Mouse (Mus musculus) CH12.LX (cell line): ENCODE measurements at regions not wholly inside any gene's neighbourhood (a gene's known extent, or its start where the extent isn't known, plus 50 kb on each side); places are given as distances from the start of the nearest gene placed in this dataset.

Experiments used
- DNase-seq: peaks from one replicate; pipeline ENCODE4 v3.0.0-alpha.2; 2013; ENCODE audit errors: extremely low read depth
- H3K27ac ChIP-seq: 2 replicates; pipeline ENCODE4 v1.5.1; 2012; ENCODE audit warnings: low read depth, mild to moderate bottlenecking, control low read depth, moderate library complexity; ENCODE audit not compliant: insufficient read depth
- H3K27me3 ChIP-seq: replicated peaks from 2 replicates; pipeline ENCODE3; 2012; ENCODE audit warnings: inconsistent platforms
- H3K36me3 ChIP-seq, 2 experiments: replicated peaks in 1 of 2; 2 replicates each; pipeline versions ENCODE3 to v1.6.1; 2012; ENCODE audit warnings: inconsistent platforms in 1 of 2, low read length in 1 of 2, mild to moderate bottlenecking in 1 of 2, mixed read lengths in 1 of 2, moderate library complexity in 1 of 2; ENCODE audit not compliant: control insufficient read depth in 1 of 2, insufficient read depth in 1 of 2
- H3K4me1 ChIP-seq, 2 experiments: 2 replicates each; pipeline ENCODE4 v1.6.1; 2012; ENCODE audit warnings: inconsistent platforms in 1 of 2, moderate library complexity in 1 of 2; ENCODE audit not compliant: insufficient read depth in 2 of 2, control insufficient read depth in 1 of 2
- H3K4me2 ChIP-seq: 2 replicates; pipeline ENCODE4 v1.6.1; 2012; ENCODE audit warnings: low read depth, mild to moderate bottlenecking, control low read depth; ENCODE audit not compliant: poor library complexity, insufficient read depth, severe bottlenecking
- H3K4me3 ChIP-seq, 3 experiments: fragments of 150-350 bp in 1 of 3; sonication (generic) in 1 of 3; replicated peaks in 1 of 3; 2 replicates each; pipeline versions ENCODE3 to v1.5.1; 2011 to 2012; ENCODE audit warnings: low read depth in 2 of 3, low read length in 2 of 3, mild to moderate bottlenecking in 2 of 3, moderate library complexity in 2 of 3, control low read depth in 1 of 3, improper control_type of control experiment in 1 of 3, inconsistent platforms in 1 of 3, mixed read lengths in 1 of 3; ENCODE audit not compliant: poor library complexity in 1 of 3
- H3K79me2 ChIP-seq: replicated peaks from 2 replicates; pipeline ENCODE4 v1.6.1; 2012; ENCODE audit warnings: mild to moderate bottlenecking, moderate library complexity; ENCODE audit not compliant: control insufficient read depth, poor library complexity, insufficient read depth, severe bottlenecking; ENCODE audit errors: extremely low read depth
- H3K9ac ChIP-seq: 2 replicates; pipeline ENCODE4 v1.6.1; 2012; ENCODE audit warnings: low read depth, mild to moderate bottlenecking, control low read depth, moderate library complexity; ENCODE audit not compliant: insufficient read depth
- H3K9me3 ChIP-seq: replicated peaks from 2 replicates; pipeline ENCODE3; 2012; ENCODE audit warnings: low read length, inconsistent platforms, mixed read lengths
- CHD2 ChIP-seq: IDR thresholded peaks from 2 replicates; pipeline ENCODE4 v1.6.1; 2011; ENCODE audit warnings: low read length, improper control_type of control experiment
- CTCF ChIP-seq, 2 experiments: IDR thresholded peaks in 1 of 2; conservative IDR thresholded peaks in 1 of 2; 2 replicates each; pipeline ENCODE4 v1.5.1; 2011 to 2012; ENCODE audit warnings: low read depth in 2 of 2, low read length in 2 of 2, improper control_type of control experiment in 1 of 2, inconsistent platforms in 1 of 2, mild to moderate bottlenecking in 1 of 2, moderate library complexity in 1 of 2
- E2F4 ChIP-seq: IDR thresholded peaks from 2 replicates; pipeline ENCODE4 v1.6.1; 2011; ENCODE audit warnings: low read depth, low read length, improper control_type of control experiment; ENCODE audit not compliant: insufficient replicate concordance
- EP300 ChIP-seq: IDR thresholded peaks from 2 replicates; pipeline ENCODE4 v1.6.1; 2011; ENCODE audit warnings: low read length, improper control_type of control experiment
- ETS1 ChIP-seq: conservative IDR thresholded peaks from 2 replicates; pipeline ENCODE4 v1.6.1; 2012; ENCODE audit warnings: low read depth, mild to moderate bottlenecking, inconsistent platforms, low read length, improper control_type of control experiment, moderate library complexity
- GABPA ChIP-seq: IDR thresholded peaks from 2 replicates; pipeline ENCODE4 v1.6.1; 2012; ENCODE audit warnings: low read depth, low read length, improper control_type of control experiment, inconsistent platforms; ENCODE audit not compliant: insufficient replicate concordance
- JUN ChIP-seq: IDR thresholded peaks from 2 replicates; pipeline ENCODE4 v1.6.1; 2011; ENCODE audit warnings: low read depth, mild to moderate bottlenecking, low read length, improper control_type of control experiment, moderate library complexity; ENCODE audit not compliant: insufficient read depth
- JUND ChIP-seq: conservative IDR thresholded peaks from 2 replicates; pipeline ENCODE4 v1.6.1; 2011; ENCODE audit warnings: low read depth, low read length, improper control_type of control experiment
- MAX ChIP-seq: IDR thresholded peaks from 2 replicates; pipeline ENCODE4 v1.6.1; 2011; ENCODE audit warnings: low read length, improper control_type of control experiment
- MAZ ChIP-seq: IDR thresholded peaks from 2 replicates; pipeline ENCODE4 v1.6.1; 2012; ENCODE audit warnings: low read depth, mild to moderate bottlenecking, inconsistent platforms, low read length, improper control_type of control experiment, moderate library complexity
- MEF2A ChIP-seq: IDR thresholded peaks from 2 replicates; pipeline ENCODE4 v1.6.1; 2014; ENCODE audit warnings: low read depth, mild to moderate bottlenecking, inconsistent platforms, low read length, improper control_type of control experiment, borderline replicate concordance
- MXI1 ChIP-seq: IDR thresholded peaks from 2 replicates; pipeline ENCODE4 v1.6.1; 2011; ENCODE audit warnings: mild to moderate bottlenecking, low read depth, low read length, improper control_type of control experiment
- MYC ChIP-seq: IDR thresholded peaks from 2 replicates; pipeline ENCODE4 v1.6.1; 2011; ENCODE audit warnings: low read depth, mild to moderate bottlenecking, improper control_type of control experiment, low read length
- NELFE ChIP-seq: IDR thresholded peaks from 2 replicates; pipeline ENCODE4 v1.6.1; 2011; ENCODE audit warnings: low read depth, low read length, improper control_type of control experiment
- NRF1 ChIP-seq: IDR thresholded peaks from 2 replicates; pipeline ENCODE4 v1.6.1; 2014; ENCODE audit warnings: low read depth, mild to moderate bottlenecking, inconsistent platforms, low read length, improper control_type of control experiment, moderate library complexity
- PAX5 ChIP-seq: IDR thresholded peaks from 2 replicates; pipeline ENCODE4 v1.6.1; 2012; ENCODE audit warnings: low read length, inconsistent platforms, mixed read lengths
- POLR2AphosphoS2 ChIP-seq: IDR thresholded peaks from 2 replicates; pipeline ENCODE4 v1.6.1; 2011; ENCODE audit warnings: low read depth, low read length, improper control_type of control experiment
- RCOR1 ChIP-seq: conservative IDR thresholded peaks from 2 replicates; pipeline ENCODE4 v1.6.1; 2012; ENCODE audit warnings: low read depth, mild to moderate bottlenecking, inconsistent platforms, low read length, improper control_type of control experiment
- SMC3 ChIP-seq: IDR thresholded peaks from 2 replicates; pipeline ENCODE4 v1.6.1; 2011; ENCODE audit warnings: low read depth, low read length, improper control_type of control experiment
- UBTF ChIP-seq: IDR thresholded peaks from 2 replicates; pipeline ENCODE4 v1.6.1; 2012; ENCODE audit warnings: low read depth, mild to moderate bottlenecking, inconsistent platforms, low read length, improper control_type of control experiment, moderate library complexity
- USF1 ChIP-seq: IDR thresholded peaks from 2 replicates; pipeline ENCODE4 v1.6.1; 2014; ENCODE audit warnings: low read depth, mild to moderate bottlenecking, inconsistent platforms, low read length, improper control_type of control experiment
- USF2 ChIP-seq: conservative IDR thresholded peaks from 2 replicates; pipeline ENCODE4 v1.6.1; 2011; ENCODE audit warnings: low read depth, low read length, improper control_type of control experiment
- ZMIZ1 ChIP-seq: IDR thresholded peaks from 2 replicates; pipeline ENCODE4 v1.6.1; 2012; ENCODE audit warnings: low read depth, mild to moderate bottlenecking, inconsistent platforms, low read length, improper control_type of control experiment
- ZNF384 ChIP-seq: IDR thresholded peaks from 2 replicates; pipeline ENCODE4 v1.6.1; 2012; ENCODE audit warnings: low read depth, low read length, improper control_type of control experiment, inconsistent platforms
- dilution Hi-C: fragments of 300-500 bp; cut with MboI; formaldehyde crosslinking; loops from 2 replicates; pipeline ENCODE4 v1.14.3; 2020; ENCODE audit warnings: low sequenced_read_pairs; ENCODE audit not compliant: extremely low pct_unique_long_range_greater_than_20kb, extremely low pct_ligation_motif_present
- in situ Hi-C: fragments of 300-500 bp; cut with MboI; formaldehyde crosslinking; loops from 3 replicates; pipeline ENCODE4 v1.14.3; 2019; ENCODE audit warnings: low sequenced_read_pairs, low pct_ligation_motif_present, low pct_unique_long_range_greater_than_20kb, mixed read lengths

- H3K4me2 ChIP-seq: no peak overlapping the region
- no peaks in the 10 kb centered on the region for H3K36me3 ChIP-seq
- H3K27me3 ChIP-seq: no peaks in the 10 kb centered on the region
- dilution Hi-C loops: no loop called here
- H3K27ac ChIP-seq: no peak overlapping the region
- no peaks in the 10 kb centered on the region for H3K4me1 ChIP-seq
- no peak for TF ChIP-seq POLR2AphosphoS2
- TF ChIP-seq NRF1: no peak
- no peak for TF ChIP-seq NELFE
- no peak for TF ChIP-seq MAZ
- TF ChIP-seq PAX5: no peak
- no peak for TF ChIP-seq ZMIZ1
- TF ChIP-seq JUN: no peak
- no peak for TF ChIP-seq SMC3
- H3K9ac ChIP-seq: no peak overlapping the region
- no peak overlapping the region for H3K4me3 ChIP-seq
- H3K9me3 ChIP-seq: no peaks in the 10 kb centered on the region
- H3K79me2 ChIP-seq: no peaks in the 10 kb centered on the region
- in situ Hi-C loops: no loop called here
- DNase-seq: no peak
Measured at GRCm38 (mm10) chr15:96124397-96124796, 162.9 kb upstream of the Arid2 start.

GRCm38 (mm10) chr15:96129699-96130098, 157.6 kb upstream of the Arid2 start:
- Histone ChIP-seq H3K4me1 (peaks cover 0 to 9% of the 10 kb centered on the region in 2 experiments; a peak in 2 of 4 replicates), H3K9ac (no peak overlapping the region), H3K79me2 (no peaks in the 10 kb centered on the region), H3K9me3 (no peaks in the 10 kb centered on the region), H3K36me3 (no peaks in the 10 kb centered on the region), H3K27me3 (no peaks in the 10 kb centered on the region), H3K4me2 (no peak overlapping the region), H3K4me3 (no peak overlapping the region), H3K27ac (no peak overlapping the region)
- no peak for TF ChIP-seq CHD2
- no peak for TF ChIP-seq NRF1
- TF ChIP-seq MAX: no peak
- no peak for TF ChIP-seq USF1
- TF ChIP-seq E2F4: no peak
- no peak for TF ChIP-seq SMC3
- TF ChIP-seq GABPA: no peak
- no peak for TF ChIP-seq JUND
- no peak for TF ChIP-seq MEF2A
- no peak for TF ChIP-seq CTCF (conservative IDR thresholded peaks at IDR 0.05 in 1 of 2, IDR thresholded peaks at IDR 0.05 in 1 of 2; ENCODE audit: low read depth in 2 of 2, low read length in 2 of 2)
- no peak for TF ChIP-seq USF2
- no peak for TF ChIP-seq ZNF384
- TF ChIP-seq UBTF: no peak
- TF ChIP-seq EP300: no peak
- no peak for TF ChIP-seq ETS1
- no peak for TF ChIP-seq POLR2AphosphoS2
- TF ChIP-seq MXI1: no peak
- TF ChIP-seq MYC: no peak
- no peak for TF ChIP-seq RCOR1
- dilution Hi-C loops: no loop called here
- in situ Hi-C loops: no loop called here
- no peak for DNase-seq
